Mouse (Mus musculus) kidney, adult 18-20 months (tissue): ENCODE measurements around the gene Thegl.
A peak's percentile ranks its signal among the peaks of the same experiment; 100 is the strongest.

Experiments used
- DNase-seq: peaks from one replicate; pipeline ENCODE4 v3.0.0; 2021

Gene Thegl

DNA sequence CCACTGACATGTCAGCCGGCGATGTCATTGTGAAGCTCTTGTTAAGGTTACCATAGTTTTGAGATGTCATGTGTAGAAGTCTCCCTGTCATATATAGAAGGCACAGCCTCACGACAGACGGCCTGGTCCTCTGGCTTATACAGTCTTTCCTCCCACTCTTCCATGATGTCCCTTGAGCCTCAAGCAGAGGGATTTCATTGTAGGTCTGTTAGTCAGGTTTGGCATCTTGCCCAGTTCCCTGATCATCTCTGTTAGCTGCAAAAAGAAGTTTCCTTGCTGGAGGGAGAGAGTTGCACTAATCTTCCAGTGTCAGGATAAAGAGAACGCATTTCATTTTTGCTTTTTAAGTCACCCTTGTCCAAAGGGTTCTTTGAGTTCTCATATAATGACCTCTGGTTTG, 36.8 kb downstream of the Thegl start:
- DNase-seq, result no peak

DNA sequence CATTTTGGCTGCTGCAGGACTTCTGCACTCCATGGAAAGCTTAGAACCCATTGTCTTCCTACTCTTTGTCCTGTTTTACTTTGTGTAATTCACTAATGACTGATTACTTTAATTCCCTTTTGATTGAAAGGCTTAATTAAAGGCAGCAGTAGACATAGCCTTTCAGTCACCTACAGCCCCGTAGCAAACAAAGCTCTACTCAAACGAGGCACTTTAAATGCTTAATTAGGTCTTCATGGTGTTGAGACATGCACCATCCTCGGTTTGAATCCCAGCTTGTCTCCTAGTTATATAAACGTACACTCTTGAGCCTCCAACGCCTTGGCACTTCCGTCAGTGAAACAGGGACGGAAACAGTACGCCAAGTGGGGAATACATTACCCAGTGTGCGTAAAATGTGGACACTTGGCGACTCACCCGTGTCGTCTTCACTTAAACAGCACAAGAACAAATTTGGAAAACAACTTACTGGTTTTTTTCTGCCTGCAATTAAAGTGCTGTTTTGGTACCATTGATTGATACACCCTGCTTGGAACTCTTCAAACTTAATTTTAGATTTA, 41.1 kb downstream of the Thegl start:
- no peak for DNase-seq

DNA sequence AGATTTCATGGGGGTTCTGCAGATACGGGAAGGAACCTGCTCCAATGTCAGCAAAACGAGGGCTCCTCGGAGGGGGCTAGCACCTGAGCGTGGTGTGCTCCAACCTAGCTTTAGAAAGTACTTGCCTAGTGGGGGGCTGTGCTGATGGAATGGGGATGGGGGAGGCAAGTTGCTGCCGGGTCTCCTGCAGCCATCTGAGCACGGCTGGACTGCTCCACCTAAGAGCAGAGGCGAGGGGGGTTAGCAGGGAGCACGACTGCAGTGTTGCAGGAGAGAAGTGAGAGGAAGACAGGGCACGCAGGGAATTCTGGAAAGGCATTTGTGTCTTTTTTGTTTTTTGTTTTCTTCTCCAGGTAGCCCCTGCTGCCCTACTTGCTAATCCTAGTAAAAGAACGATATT, 44.5 kb downstream of the Thegl start:
- no peak for DNase-seq

- peak; percentile 61 for DNase-seq
Observed at GRCm38 (mm10) chr5:77061372-77062038, 45.7 kb downstream of the Thegl start.

DNA sequence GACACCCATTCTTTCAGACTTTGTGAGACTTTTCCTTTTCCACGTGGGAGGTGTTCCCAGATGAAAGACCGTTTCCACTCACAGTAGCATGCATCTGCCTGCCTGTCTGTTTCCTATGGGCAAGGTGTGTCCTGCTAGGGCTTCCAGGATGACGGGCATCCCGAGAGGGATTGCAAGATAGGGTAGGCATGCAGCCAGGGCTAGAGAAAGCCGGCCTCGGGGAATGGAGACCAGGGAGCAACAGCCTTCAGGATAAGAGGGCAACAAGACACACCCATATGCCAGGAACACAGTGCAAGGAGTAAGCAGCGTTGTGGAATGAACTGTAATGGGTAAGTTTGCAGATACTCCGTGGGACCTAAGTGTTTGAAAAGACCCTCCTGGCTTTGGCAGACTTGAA, 51.5 kb downstream of the Thegl start:
- DNase-seq, result no peak

DNA sequence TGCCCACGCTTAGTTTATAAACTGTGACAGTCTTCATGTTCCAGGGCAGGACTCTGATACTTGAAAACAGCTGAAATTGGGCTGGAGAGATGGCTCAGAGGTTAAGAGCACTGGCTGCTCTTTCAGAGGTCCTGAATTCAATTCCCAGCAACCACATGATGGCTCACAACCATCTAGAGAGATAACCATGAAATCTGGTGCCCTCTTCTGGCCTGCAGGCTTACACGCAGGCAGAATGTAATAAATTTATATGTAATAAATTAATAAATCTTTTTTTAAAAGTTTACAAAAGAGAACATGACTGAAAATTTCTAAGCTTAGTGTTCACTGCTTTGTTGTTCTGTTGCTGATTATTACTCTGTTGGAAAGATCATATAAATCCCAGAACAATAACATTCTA, 55.2 kb downstream of the Thegl start:
- no peak for DNase-seq

- DNase-seq, result no peak
Observed at GRCm38 (mm10) chr5:77071626-77072025, 55.8 kb downstream of the Thegl start.

DNA sequence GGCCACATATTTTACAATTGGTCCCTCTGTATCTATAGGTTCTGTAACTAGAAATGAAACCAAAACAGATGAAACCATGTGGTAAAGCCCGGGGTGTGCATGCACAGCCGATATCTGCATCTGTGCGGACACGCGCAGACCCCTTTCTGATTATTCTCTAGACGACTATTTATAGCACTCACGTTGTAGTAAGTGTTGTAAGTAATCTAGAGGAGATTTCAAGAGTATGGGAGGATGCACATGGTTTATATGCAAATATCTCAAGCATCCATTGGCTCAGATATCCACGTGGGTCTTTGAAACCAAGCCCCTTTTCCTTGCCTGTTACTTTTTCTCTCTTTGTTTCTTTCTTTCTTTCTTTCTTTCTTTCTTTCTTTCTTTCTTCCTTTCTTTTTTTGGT, 58.0 kb downstream of the Thegl start:
- DNase-seq, result no peak

GRCm38 (mm10) chr5:77074914-77075313, 59.1 kb downstream of the Thegl start:
- DNase-seq, result no peak

GRCm38 (mm10) chr5:77075951-77076350, 60.1 kb downstream of the Thegl start:
- no peak for DNase-seq

- DNase-seq, result no peak
Observed at GRCm38 (mm10) chr5:77080761-77081160, 64.9 kb downstream of the Thegl start.

DNA sequence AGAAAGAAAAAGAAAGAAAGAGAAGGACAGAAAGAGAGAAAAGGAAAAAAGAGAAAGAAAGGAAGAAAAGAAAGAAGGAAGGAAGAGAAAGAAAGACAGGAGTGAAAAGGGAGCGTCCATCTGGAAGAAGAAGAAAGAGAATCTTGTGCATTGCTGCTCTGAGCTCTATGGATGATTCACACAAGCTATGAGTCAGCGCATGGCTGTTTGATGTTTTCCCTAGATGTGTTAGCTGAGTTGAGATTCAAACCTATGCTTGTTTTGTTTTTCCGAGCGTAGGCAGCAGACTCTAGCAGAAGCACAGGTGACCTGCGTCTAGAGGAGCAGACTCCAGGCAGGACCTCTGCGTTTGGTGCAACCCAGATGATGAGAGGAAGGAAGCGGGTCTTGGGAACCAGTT, 66.9 kb downstream of the Thegl start:
- no peak for DNase-seq

DNA sequence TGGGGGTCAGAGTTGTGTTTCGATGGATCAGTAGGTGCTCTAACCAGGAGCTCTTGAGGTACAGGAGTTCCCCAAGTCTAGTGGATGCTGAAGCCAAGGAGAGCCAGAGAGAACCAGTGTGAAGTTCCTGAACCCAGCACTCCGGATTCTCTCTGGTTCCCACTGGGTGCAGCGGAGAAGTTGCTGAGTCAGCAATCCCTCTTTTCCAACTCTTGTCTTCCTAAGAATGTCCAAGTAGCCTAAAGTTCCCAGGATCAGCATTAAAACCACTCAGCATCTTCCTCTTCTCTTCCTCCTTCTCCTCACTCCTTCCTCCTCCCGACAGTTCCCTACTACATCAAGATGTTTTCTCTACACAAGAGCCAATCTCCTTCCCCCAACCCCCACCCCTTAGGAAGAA, 68.6 kb downstream of the Thegl start:
- no peak for DNase-seq

DNA sequence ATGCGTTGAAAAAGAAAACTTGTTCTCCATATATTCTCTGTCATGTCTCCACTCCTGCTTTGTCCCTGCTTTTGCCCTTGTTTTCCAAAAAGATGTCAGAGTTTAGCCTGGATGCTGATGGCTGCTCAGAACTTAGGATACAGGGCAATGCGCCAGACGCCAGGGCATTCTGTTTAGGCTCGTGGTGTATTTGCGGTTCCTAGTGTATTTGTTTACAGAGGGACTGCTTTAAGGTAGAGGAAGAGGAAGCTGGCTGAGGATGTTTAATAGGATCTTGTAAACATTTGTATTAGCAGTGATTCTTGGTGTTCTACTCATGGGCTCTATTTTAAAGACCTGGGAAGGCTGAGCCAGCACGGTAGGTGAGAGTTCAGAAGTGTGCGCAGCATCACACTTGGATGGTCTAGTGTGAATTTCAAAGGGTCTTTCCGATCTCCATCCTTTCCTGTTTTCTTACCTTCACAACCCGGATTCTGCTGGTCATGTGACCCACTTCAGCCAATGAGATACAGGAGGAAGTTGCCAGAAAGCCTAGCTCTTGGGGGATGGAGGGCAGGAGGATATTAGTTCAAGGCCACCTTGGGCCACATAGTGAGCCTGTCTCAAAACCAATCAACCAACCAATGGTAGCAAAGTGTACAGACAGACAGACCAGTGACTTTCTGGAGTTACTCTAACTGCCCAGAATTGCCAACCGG, 70.1 kb downstream of the Thegl start:
- no peak for DNase-seq

- DNase-seq, result no peak
Observed at GRCm38 (mm10) chr5:77086541-77086940, 70.7 kb downstream of the Thegl start.

DNA sequence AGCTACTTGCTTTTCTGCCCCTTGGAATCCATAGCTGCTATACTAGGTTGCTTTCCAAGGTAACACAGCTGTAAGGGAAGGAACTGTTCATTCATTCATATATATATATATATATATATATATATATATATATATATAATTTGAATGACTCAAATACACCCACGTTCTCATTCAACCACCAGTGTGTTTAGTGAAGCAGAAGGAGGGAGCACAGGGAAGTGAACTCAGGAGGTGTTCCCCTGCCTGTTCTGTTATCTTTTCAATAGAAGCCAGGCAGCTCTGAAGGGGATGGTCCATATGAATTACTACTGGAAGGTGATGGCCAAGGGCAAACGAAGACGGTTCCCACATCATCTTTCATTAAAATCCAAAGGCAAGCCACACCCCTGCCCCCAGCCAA, 71.3 kb downstream of the Thegl start:
- DNase-seq, result no peak

- peak; percentile 66 for DNase-seq
Observed at GRCm38 (mm10) chr5:77089294-77089693, 73.5 kb downstream of the Thegl start.

DNA sequence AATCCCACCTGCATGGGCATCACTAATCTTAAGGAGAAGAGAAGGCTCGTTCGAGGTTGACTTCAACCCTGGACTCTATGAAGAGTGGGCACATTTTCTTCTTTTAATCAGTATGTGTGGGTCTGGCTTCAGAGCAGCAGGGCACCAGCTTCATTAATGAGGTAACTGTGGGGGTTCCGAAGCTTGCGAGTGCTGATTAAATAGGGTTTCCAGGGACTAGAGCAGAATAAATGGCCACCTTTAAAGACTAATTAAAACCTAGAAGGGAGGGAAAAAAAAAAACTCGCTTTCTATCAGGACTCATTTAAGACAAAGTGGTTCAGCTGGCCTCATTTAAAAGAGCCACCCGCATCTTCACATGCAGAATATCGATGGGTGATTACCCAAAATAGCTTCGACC, 74.1 kb downstream of the Thegl start:
- no peak for DNase-seq

- DNase-seq, result no peak
Observed at GRCm38 (mm10) chr5:77090521-77091096, 74.8 kb downstream of the Thegl start.

DNA sequence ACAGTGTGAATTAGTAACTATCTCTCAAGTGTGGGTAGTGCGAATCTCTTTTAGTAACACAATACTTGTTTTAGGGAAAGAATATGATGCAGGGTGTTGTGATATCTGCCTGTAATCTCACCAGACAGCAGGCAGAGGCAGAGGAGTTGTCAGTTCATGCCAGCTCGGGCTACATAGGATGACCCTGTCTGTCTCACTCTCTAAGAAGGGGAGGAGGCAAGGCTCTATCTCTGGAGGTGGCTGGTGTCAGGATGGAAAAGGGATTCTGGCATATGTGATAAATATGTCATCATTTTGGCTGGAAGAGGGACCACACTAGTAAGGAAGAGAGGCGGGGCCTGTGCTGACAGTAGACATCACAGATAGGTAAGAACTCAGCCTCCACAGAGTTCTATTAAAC, 76.1 kb downstream of the Thegl start:
- no peak for DNase-seq

DNA sequence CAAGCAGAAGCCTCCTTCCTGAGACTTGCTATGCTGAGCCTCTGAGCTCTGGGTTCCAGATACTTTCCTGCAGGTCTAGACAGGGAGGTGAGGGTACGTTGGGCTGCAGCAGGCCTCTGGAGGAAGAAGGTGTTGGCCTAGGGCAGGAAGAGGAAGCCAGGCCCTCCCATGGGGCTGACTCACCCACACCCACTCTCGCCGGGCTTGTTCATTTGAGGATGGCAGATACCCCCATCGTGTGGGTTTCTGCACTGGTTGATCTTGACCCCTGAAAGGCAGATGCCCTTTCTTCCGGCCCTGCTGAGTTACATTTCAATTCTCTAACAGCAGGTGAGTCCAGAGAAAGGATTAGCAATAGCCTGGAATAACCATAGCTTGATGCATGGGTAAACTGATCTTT, 76.7 kb downstream of the Thegl start:
- no peak for DNase-seq

DNA sequence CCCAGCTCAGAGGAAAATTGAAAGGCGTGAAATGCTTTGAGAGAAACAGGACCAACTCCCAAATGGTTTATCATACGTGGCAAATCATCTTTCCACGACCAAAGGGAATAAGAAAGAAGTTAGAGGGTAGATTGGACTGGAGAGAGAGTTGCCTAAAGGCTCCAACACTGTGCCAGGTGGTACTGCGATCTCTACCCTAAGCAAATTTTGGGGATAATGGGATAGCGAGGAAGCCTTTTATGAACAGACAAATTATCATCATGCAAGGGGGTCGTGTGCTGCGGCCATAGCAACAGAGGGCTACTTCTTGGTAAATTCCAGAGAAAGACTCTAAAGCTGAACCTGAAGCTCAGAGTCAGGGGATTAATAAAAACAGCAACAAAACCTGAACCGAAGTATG, 78.1 kb downstream of the Thegl start:
- no peak for DNase-seq

- DNase-seq, result peak; percentile 67
Observed at GRCm38 (mm10) chr5:77094510-77095491, 79.0 kb downstream of the Thegl start.
